ENCODE assay signal across 8 mouse cellular contexts in genomic region chr7:121034701-121035141, GRCm38 (mm10). TPM values are rescaled to one million over a fixed set of nuclear protein-coding genes. Genes with fewer than 3 reads are reported as not detected.
DNase-seq lines count a peak whose midpoint lies in the region; ATAC-seq and TF ChIP-seq lines count a peak whose summit lies in the region.

No protein-coding gene starts in this region.

- H3K27me3 ChIP-seq in heart, embryonic 14.5 days (ENCODE audit: control insufficient read depth, insufficient read depth, low read length): peaks cover 22% of the 10 kb centered on the region
- peaks cover 2% of the 10 kb centered on the region for H3K27me3 ChIP-seq in CH12.LX (replicated peaks)
- 0 out of 2 replicates have a peak, but pooled peaks cover 5% of the 10 kb centered on the region for H3K27me3 ChIP-seq in limb, embryonic 15.5 days
- peaks cover 15% of the 10 kb centered on the region for H3K27me3 ChIP-seq in neural tube, embryonic 15.5 days (replicated peaks)

- peaks cover 2 to 17% of the 10 kb centered on the region in 2 experiments; a peak in 3 of 4 replicates for H3K4me1 ChIP-seq in heart, embryonic 14.5 days (ENCODE audit: control insufficient read depth in 2 of 2, insufficient read depth in 2 of 2, low read length in 2 of 2)
- H3K4me1 ChIP-seq in CH12.LX (ENCODE audit: control insufficient read depth in 1 of 2, insufficient read depth in 2 of 2): peaks cover 4 to 21% of the 10 kb centered on the region in 2 experiments; a peak in 3 of 4 replicates
- H3K4me1 ChIP-seq in limb, embryonic 15.5 days: peaks cover 34% of the 10 kb centered on the region
- H3K4me1 ChIP-seq in neural tube, embryonic 15.5 days: peaks cover 36% of the 10 kb centered on the region

- TF ChIP-seq EP300 in CH12.LX (IDR thresholded peaks at IDR 0.05; ENCODE audit: low read length): no peak

- H3K27ac ChIP-seq in heart, embryonic 14.5 days (replicated peaks in 1 of 2; ENCODE audit: control insufficient read depth in 1 of 2, insufficient read depth in 1 of 2, low read depth in 2 of 2, low read length in 2 of 2): peak overlapping the region; percentile 91 to 94
- peak overlapping the region; percentile 61 for H3K27ac ChIP-seq in CH12.LX (ENCODE audit: insufficient read depth, low read depth)
- H3K27ac ChIP-seq in limb, embryonic 15.5 days: peak overlapping the region; percentile 97
- peak overlapping the region; percentile 98 for H3K27ac ChIP-seq in neural tube, embryonic 15.5 days (replicated peaks)

- peak; percentile 79 for ATAC-seq in heart, embryonic 14.5 days (ENCODE audit: insufficient number of reproducible peaks, insufficient read depth, low FRiP score, low read depth)
- ATAC-seq in limb, embryonic 15.5 days (ENCODE audit: insufficient number of reproducible peaks, low FRiP score, low TSS enrichment, low read depth): peak; percentile 64
- peak; percentile 82 for ATAC-seq in neural tube, embryonic 15.5 days (ENCODE audit: low FRiP score)

- peak overlapping the region; percentile 81 to 100 for H3K4me3 ChIP-seq in heart, embryonic 14.5 days (ENCODE audit: control insufficient read depth in 1 of 2, insufficient read depth in 1 of 2, low read depth in 1 of 2, low read length in 2 of 2)
- peak overlapping the region; percentile 76 to 99 (median 93) for H3K4me3 ChIP-seq in CH12.LX (replicated peaks in 1 of 3; ENCODE audit: low read depth in 2 of 3, low read length in 2 of 3, poor library complexity in 1 of 3)
- H3K4me3 ChIP-seq in limb, embryonic 15.5 days: peak overlapping the region; percentile 96
- peak overlapping the region; percentile 97 for H3K4me3 ChIP-seq in neural tube, embryonic 15.5 days (replicated peaks)

- no peaks in the 10 kb centered on the region for H3K36me3 ChIP-seq in heart, embryonic 14.5 days (ENCODE audit: control insufficient read depth, insufficient read depth, low read length)
- peaks cover 0 to 5% of the 10 kb centered on the region in 2 experiments for H3K36me3 ChIP-seq in CH12.LX (replicated peaks in 1 of 2; ENCODE audit: control insufficient read depth in 1 of 2, insufficient read depth in 1 of 2, low read length in 1 of 2)
- H3K36me3 ChIP-seq in limb, embryonic 15.5 days: no peaks in the 10 kb centered on the region
- no peaks in the 10 kb centered on the region for H3K36me3 ChIP-seq in neural tube, embryonic 15.5 days

- 0% methylated on average over 55 of the region's 63 CpGs for WGBS in heart, embryonic 14.5 days
- under 1% methylated on average over 31 of the region's 63 CpGs for WGBS in limb, embryonic 15.5 days
- under 1% methylated on average over 53 of the region's 63 CpGs for WGBS in neural tube, embryonic 15.5 days

- DNase-seq in heart, postnatal 10 days: no peak
- DNase-seq in CH12.LX (ENCODE audit: extremely low read depth): no peak
- DNase-seq in brain, embryonic 14.5 days (ENCODE audit: low read depth): no peak
- DNase-seq in frontal cortex, postnatal 25 days (ENCODE audit: low spot score in 2 of 2): peak; percentile 26 to 45
- DNase-seq in gastrocnemius, adult 18-20 months (ENCODE audit: low spot score): no peak

- intact Hi-C loops in heart, postnatal 10 days (cut with DNase I): loop anchor here (2.0 to 5.0 kb wide), 2 partner anchors 52 to 947 kb away; partner anchors contain the start of genes Cdr2 and Mfsd13b

- peak overlapping the region; percentile 97 for H3K9ac ChIP-seq in heart, embryonic 14.5 days (ENCODE audit: low read length)
- peak overlapping the region; percentile 89 for H3K9ac ChIP-seq in CH12.LX (ENCODE audit: insufficient read depth, low read depth)
- H3K9ac ChIP-seq in limb, embryonic 15.5 days: peak overlapping the region; percentile 99
- peak overlapping the region; percentile 99 for H3K9ac ChIP-seq in neural tube, embryonic 15.5 days (replicated peaks)

- TF ChIP-seq CTCF in CH12.LX (conservative IDR thresholded peaks at IDR 0.05 in 1 of 2, IDR thresholded peaks at IDR 0.05 in 1 of 2; ENCODE audit: low read depth in 2 of 2, low read length in 2 of 2): no peak
- no peak for TF ChIP-seq CTCF in brain, embryonic 14.5 days (IDR thresholded peaks at IDR 0.05; ENCODE audit: borderline replicate concordance, extremely low read depth, insufficient read depth, insufficient read length)

- peak overlapping the region; percentile 74 for H3K4me2 ChIP-seq in heart, embryonic 14.5 days (ENCODE audit: low read length)
- peak overlapping the region; percentile 92; the same call in 1 of the 2 replicates for H3K4me2 ChIP-seq in CH12.LX (ENCODE audit: insufficient read depth, low read depth, poor library complexity, severe bottlenecking)
- H3K4me2 ChIP-seq in limb, embryonic 15.5 days: peak overlapping the region; percentile 56
- peak overlapping the region; percentile 86 for H3K4me2 ChIP-seq in neural tube, embryonic 15.5 days

- TF ChIP-seq POLR2A in CH12.LX (IDR thresholded peaks at IDR 0.05; ENCODE audit: low read depth, low read length): no peak
- TF ChIP-seq POLR2A in brain, embryonic 14.5 days (IDR thresholded peaks at IDR 0.05; ENCODE audit: borderline replicate concordance, extremely low read depth, insufficient read depth, insufficient read length, poor library complexity, severe bottlenecking): peak; percentile 35

- dilution Hi-C loops in CH12.LX (cut with MboI; ENCODE audit: extremely low pct_ligation_motif_present, extremely low pct_unique_long_range_greater_than_20kb, low sequenced_read_pairs): no loop called here

- no peak for TF ChIP-seq RAD21 in CH12.LX (IDR thresholded peaks at IDR 0.05; ENCODE audit: low read depth, low read length)

- no peaks in the 10 kb centered on the region for H3K9me3 ChIP-seq in heart, embryonic 14.5 days (ENCODE audit: control insufficient read depth, low read length)
- H3K9me3 ChIP-seq in CH12.LX (replicated peaks; ENCODE audit: low read length): no peaks in the 10 kb centered on the region
- H3K9me3 ChIP-seq in limb, embryonic 15.5 days: no peaks in the 10 kb centered on the region
- no peaks in the 10 kb centered on the region for H3K9me3 ChIP-seq in neural tube, embryonic 15.5 days (replicated peaks)

- peaks cover 32% of the 10 kb centered on the region for H3K79me2 ChIP-seq in CH12.LX (replicated peaks; ENCODE audit: control insufficient read depth, extremely low read depth, insufficient read depth, poor library complexity, severe bottlenecking)

- in situ Hi-C loops in CH12.LX (cut with MboI; ENCODE audit: low pct_ligation_motif_present, low pct_unique_long_range_greater_than_20kb, low sequenced_read_pairs): loop anchor here (10.0 kb wide), 2 partner anchors 50 to 200 kb away; partner anchors contain the start of genes Cdr2 and Mfsd13b

RNA-seq across cellular contexts. Expression of gene Mettl9, which starts 0.5 kb away (rescaled TPM):
- 113 TPM in 2 replicates for polyA plus RNA-seq in heart, embryonic 14.5 days (2014; fragmentation: Nextera tagmentation; extraction: Ambion mirVana)
- total RNA-seq in heart, postnatal 10 days (2021): 100 to 1,000 TPM; 108 to 126 TPM
- 21.7 and 25.8 TPM in 2 replicates for total RNA-seq in CH12.LX (2012; rRNA removed)
- total RNA-seq in CH12.LX (2014; rRNA removed): 75.0 and 82.4 TPM in 2 replicates
- 42.0 and 44.3 TPM in 2 replicates for polyA plus RNA-seq in CH12.LX (2012; ENCODE audit: insufficient read length, low read depth)
- 103 and 112 TPM in 2 replicates for polyA plus RNA-seq in brain, embryonic 14.5 days (2012; rRNA removed)
- 150 and 171 TPM in 2 replicates for polyA plus RNA-seq in limb, embryonic 15.5 days (2015; fragmentation: Nextera tagmentation; extraction: Ambion mirVana)
- 169 and 173 TPM in 2 replicates for polyA plus RNA-seq in neural tube, embryonic 15.5 days (2015; fragmentation: Nextera tagmentation; extraction: Ambion mirVana)
- total RNA-seq in gastrocnemius, adult 18-20 months (2021): 10 to 100 TPM; 21.2 to 22.5 TPM

RNA-seq across cellular contexts. Expression of gene Igsf6, which starts 39.7 kb away (rescaled TPM):
- 1.4 and 1.5 TPM in 2 replicates for polyA plus RNA-seq in heart, embryonic 14.5 days (2014; fragmentation: Nextera tagmentation; extraction: Ambion mirVana)
- 1 to 10 TPM in 1 of 2 experiments, under 1 TPM in 1; 0.72 to 1.2 TPM for total RNA-seq in heart, postnatal 10 days (2021)
- not detected in 2 replicates for total RNA-seq in CH12.LX (2012; rRNA removed)
- total RNA-seq in CH12.LX (2014; rRNA removed): not detected in 2 replicates
- 0.19 and 0.21 TPM in 2 replicates for polyA plus RNA-seq in CH12.LX (2012; ENCODE audit: insufficient read length, low read depth)
- polyA plus RNA-seq in brain, embryonic 14.5 days (2012; rRNA removed): 0.20 and 0.36 TPM in 2 replicates
- 2.4 and 2.8 TPM in 2 replicates for polyA plus RNA-seq in limb, embryonic 15.5 days (2015; fragmentation: Nextera tagmentation; extraction: Ambion mirVana)
- polyA plus RNA-seq in neural tube, embryonic 15.5 days (2015; fragmentation: Nextera tagmentation; extraction: Ambion mirVana): 1.2 and 1.6 TPM in 2 replicates
- total RNA-seq in gastrocnemius, adult 18-20 months (2021): under 1 TPM; 0.40 to 0.50 TPM

RNA-seq across cellular contexts. Expression of gene Otoa, which starts 46.7 kb away (rescaled TPM):
- 0.09 and 0.22 TPM in 2 replicates for polyA plus RNA-seq in heart, embryonic 14.5 days (2014; fragmentation: Nextera tagmentation; extraction: Ambion mirVana)
- total RNA-seq in heart, postnatal 10 days (2021): 1 to 10 TPM; 2.3 to 4.9 TPM
- 0.04 and 0.08 TPM in 2 replicates for total RNA-seq in CH12.LX (2012; rRNA removed)
- total RNA-seq in CH12.LX (2014; rRNA removed): not detected in 2 replicates
- not detected in 2 replicates for polyA plus RNA-seq in CH12.LX (2012; ENCODE audit: insufficient read length, low read depth)
- polyA plus RNA-seq in brain, embryonic 14.5 days (2012; rRNA removed): 0.46 and 0.52 TPM in 2 replicates
- 0.10 and 0.41 TPM in 2 replicates for polyA plus RNA-seq in limb, embryonic 15.5 days (2015; fragmentation: Nextera tagmentation; extraction: Ambion mirVana)
- polyA plus RNA-seq in neural tube, embryonic 15.5 days (2015; fragmentation: Nextera tagmentation; extraction: Ambion mirVana): 0.11 and 0.31 TPM in 2 replicates
- total RNA-seq in gastrocnemius, adult 18-20 months (2021): under 1 TPM; 0.12 to 0.23 TPM

RNA-seq across cellular contexts. Expression of gene Mfsd13b, which starts 52.4 kb away (rescaled TPM):
- 0.22 TPM in 1 of 2 replicates, not detected in the other for polyA plus RNA-seq in heart, embryonic 14.5 days (2014; fragmentation: Nextera tagmentation; extraction: Ambion mirVana)
- total RNA-seq in heart, postnatal 10 days (2021): not detected
- total RNA-seq in CH12.LX (2012; rRNA removed) (0.63 TPM in 1 of 2 replicates, not detected in the other), CH12.LX (2014; rRNA removed) (not detected in 2 replicates)
- polyA plus RNA-seq in CH12.LX (2012; ENCODE audit: insufficient read length, low read depth): not detected in 2 replicates
- polyA plus RNA-seq in brain, embryonic 14.5 days (2012; rRNA removed): 0.15 and 0.22 TPM in 2 replicates
- 0.22 and 0.46 TPM in 2 replicates for polyA plus RNA-seq in limb, embryonic 15.5 days (2015; fragmentation: Nextera tagmentation; extraction: Ambion mirVana)
- polyA plus RNA-seq in neural tube, embryonic 15.5 days (2015; fragmentation: Nextera tagmentation; extraction: Ambion mirVana): 0.22 and 0.28 TPM in 2 replicates
- total RNA-seq in gastrocnemius, adult 18-20 months (2021): not detected

RNA-seq across cellular contexts. Expression of gene Cdr2, which starts 52.6 kb away (rescaled TPM):
- 12.8 and 13.8 TPM in 2 replicates for polyA plus RNA-seq in heart, embryonic 14.5 days (2014; fragmentation: Nextera tagmentation; extraction: Ambion mirVana)
- total RNA-seq in heart, postnatal 10 days (2021): 10 to 100 TPM; 14.3 to 17.9 TPM
- total RNA-seq in CH12.LX (2012; rRNA removed) (5.7 and 10.5 TPM in 2 replicates), CH12.LX (2014; rRNA removed) (9.5 and 10.4 TPM in 2 replicates)
- polyA plus RNA-seq in CH12.LX (2012; ENCODE audit: insufficient read length, low read depth): 8.7 and 9.5 TPM in 2 replicates
- polyA plus RNA-seq in brain, embryonic 14.5 days (2012; rRNA removed): 27.4 and 37.4 TPM in 2 replicates
- 12.4 and 16.2 TPM in 2 replicates for polyA plus RNA-seq in limb, embryonic 15.5 days (2015; fragmentation: Nextera tagmentation; extraction: Ambion mirVana)
- polyA plus RNA-seq in neural tube, embryonic 15.5 days (2015; fragmentation: Nextera tagmentation; extraction: Ambion mirVana): 14.0 and 14.5 TPM in 2 replicates
- total RNA-seq in gastrocnemius, adult 18-20 months (2021): 1 to 10 TPM; 2.3 to 3.9 TPM

Comparison
In these comparisons a context has a peak if more than half of its experiments do, and no peak if none do; other contexts are left out.
1. DNase-seq: peak in frontal cortex, postnatal 25 days (2 of 2); none in heart, postnatal 10 days (0 of 2), CH12.LX (single experiment), brain, embryonic 14.5 days (single experiment) and gastrocnemius, adult 18-20 months (single experiment).
2. Peak in every context shown above with its lines, with median percentiles within 50 percentile points of each other: ATAC-seq, H3K27ac ChIP-seq, H3K4me2 ChIP-seq, H3K4me3 ChIP-seq and H3K9ac ChIP-seq.